Mouse (Mus musculus) layer of hippocampus, adult 2 months (tissue): ENCODE measurements around the gene Mcur1. TPM values are rescaled to one million over a fixed set of nuclear protein-coding genes. Genes with fewer than 3 reads are reported as not detected.

Source experiments
- DNase-seq, 2 experiments: peaks; one replicate each; pipeline ENCODE4 v3.0.0; 2022; ENCODE audit warnings: low spot score in 2 of 2
- H3K27ac ChIP-seq: fragments of 200-600 bp; 2 replicates; pipeline ENCODE4 v1.8.1; 2022
- H3K4me3 ChIP-seq: fragments of 200-600 bp; 2 replicates; pipeline ENCODE4 v1.8.1; 2022; ENCODE audit warnings: mild to moderate bottlenecking
- CTCF ChIP-seq: fragments of 200-600 bp; conservative IDR thresholded peaks from 2 replicates; pipeline ENCODE4 v1.8.1; 2022; ENCODE audit warnings: antibody characterized with exemption, mild to moderate bottlenecking, moderate library complexity
- total RNA-seq, 2 experiments: library from RNA; stranded (reverse); gene quantifications; 2 replicates each; pipeline ENCODE4 v1.2.3; 2021

Gene Mcur1
- total RNA-seq, 2 experiments from 2014 or later, result 20.6 to 25.6 TPM

- TF ChIP-seq CTCF, result no peak
- peak overlapping the region; percentile 80; the same call in 1 of the 2 replicates for H3K27ac ChIP-seq
- no peak overlapping the region for H3K4me3 ChIP-seq
- peak in 1 of 2 experiments; percentile 20 for DNase-seq
Measured at GRCm38 (mm10) chr13:43514950-43515358, 45.0 kb downstream of the Mcur1 start.

GRCm38 (mm10) chr13:43512736-43513135 lies 47.3 kb downstream of the Mcur1 start:
- Histone ChIP-seq H3K27ac (no peak overlapping the region), H3K4me3 (no peak overlapping the region)
- DNase-seq, result no peak
- TF ChIP-seq CTCF, result no peak

- no peak overlapping the region for H3K27ac ChIP-seq
- H3K4me3 ChIP-seq, result no peak overlapping the region
- no peak for TF ChIP-seq CTCF
- no peak for DNase-seq
Measured at GRCm38 (mm10) chr13:43505798-43506197, 54.2 kb downstream of the Mcur1 start.

GRCm38 (mm10) chr13:43503395-43503850 lies 56.6 kb downstream of the Mcur1 start:
- TF ChIP-seq CTCF, result no peak
- DNase-seq, result no peak
- Histone ChIP-seq H3K27ac (no peak overlapping the region), H3K4me3 (peak overlapping the region; percentile 28; the same call in 1 of the 2 replicates)

- TF ChIP-seq CTCF, result no peak
- DNase-seq, result no peak
- Histone ChIP-seq H3K27ac (no peak overlapping the region), H3K4me3 (no peak overlapping the region)
Measured at GRCm38 (mm10) chr13:43501601-43502000, 58.4 kb downstream of the Mcur1 start.

GRCm38 (mm10) chr13:43500483-43500850 lies 59.5 kb downstream of the Mcur1 start:
- H3K4me3 ChIP-seq, result no peak overlapping the region
- no peak overlapping the region for H3K27ac ChIP-seq
- DNase-seq, result no peak
- TF ChIP-seq CTCF, result no peak

GRCm38 (mm10) chr13:43499731-43500482 lies 60.1 kb downstream of the Mcur1 start:
- no peak for TF ChIP-seq CTCF
- H3K27ac ChIP-seq, result no peak overlapping the region
- no peak for DNase-seq
- H3K4me3 ChIP-seq, result no peak overlapping the region

- no peak for TF ChIP-seq CTCF
- DNase-seq, result peak; percentile 55 to 57
- Histone ChIP-seq H3K27ac (peak overlapping the region; percentile 48; the same call in 1 of the 2 replicates), H3K4me3 (peak overlapping the region; percentile 18; the same call in 1 of the 2 replicates)
Measured at GRCm38 (mm10) chr13:43498849-43499248, 61.1 kb downstream of the Mcur1 start.

GRCm38 (mm10) chr13:43497769-43498168 lies 62.2 kb downstream of the Mcur1 start:
- peak; percentile 57 for TF ChIP-seq CTCF
- no peak overlapping the region for H3K4me3 ChIP-seq
- H3K27ac ChIP-seq, result no peak overlapping the region
- DNase-seq, result no peak

GRCm38 (mm10) chr13:43496660-43497059 lies 63.3 kb downstream of the Mcur1 start:
- no peak for TF ChIP-seq CTCF
- Histone ChIP-seq H3K4me3 (no peak overlapping the region), H3K27ac (no peak overlapping the region)
- no peak for DNase-seq

GRCm38 (mm10) chr13:43495645-43496044 lies 64.3 kb downstream of the Mcur1 start:
- no peak for TF ChIP-seq CTCF
- Histone ChIP-seq H3K4me3 (no peak overlapping the region), H3K27ac (no peak overlapping the region)
- DNase-seq, result no peak

GRCm38 (mm10) chr13:43493725-43494124 lies 66.3 kb downstream of the Mcur1 start:
- Histone ChIP-seq H3K27ac (no peak overlapping the region; the same call in 1 of the 2 replicates), H3K4me3 (no peak overlapping the region)
- DNase-seq, result no peak
- TF ChIP-seq CTCF, result no peak

- no peak for DNase-seq
- no peak for TF ChIP-seq CTCF
- Histone ChIP-seq H3K27ac (peak overlapping the region; percentile 44; the same call in 1 of the 2 replicates), H3K4me3 (no peak overlapping the region)
Measured at GRCm38 (mm10) chr13:43493058-43493481, 66.9 kb downstream of the Mcur1 start.

Other genes with a start within 250 kb of the Mcur1 start
- 10 to 100 TPM; 16.3 to 21.7 TPM for gene Sirt5, start 194.7 kb downstream of the Mcur1 start, total RNA-seq
- gene Nol7, start 161.8 kb downstream of the Mcur1 start, total RNA-seq, result 10 to 100 TPM; 88.4 to 89.6 TPM
- gene Ranbp9, start 78.9 kb downstream of the Mcur1 start, total RNA-seq, result 10 to 100 TPM; 82.5 to 85.2 TPM
- 10 to 100 TPM; 35.8 to 37.8 TPM for gene Rnf182, start 55.5 kb upstream of the Mcur1 start, total RNA-seq
- 1 to 10 TPM; 7.5 to 8.3 TPM for gene Cd83, start 224.6 kb upstream of the Mcur1 start, total RNA-seq